Mouse (Mus musculus): ENCODE data around the gene Alg13. TPM values are rescaled to one million over a fixed set of nuclear protein-coding genes. Genes with fewer than 3 reads are reported as not detected.

The Alg13 gene
- polyA plus RNA-seq, 1 experiment from 2014 or later: 8.5 TPM

- Histone ChIP-seq H3K4me3 (ENCODE audit: low read depth, low read length) (no peak overlapping the region), H3K27ac (ENCODE audit: low read depth, low read length) (no peak overlapping the region), H3K9me3 (ENCODE audit: control insufficient read depth) (no peaks in the 10 kb centered on the region), H3K4me2 (replicated peaks; ENCODE audit: low read depth) (no peak overlapping the region), H3K36me3 (ENCODE audit: control insufficient read depth, insufficient read depth) (no peaks in the 10 kb centered on the region), H3K4me1 (replicated peaks; ENCODE audit: control insufficient read depth, insufficient read depth, low read length) (no peaks in the 10 kb centered on the region), H3K9ac (ENCODE audit: low read depth, low read length) (no peak overlapping the region), H3K27me3 (replicated peaks; ENCODE audit: control insufficient read depth, insufficient read depth, low read length) (no peaks in the 10 kb centered on the region)
- 56% methylated on average over 5 of the region's 5 CpGs for WGBS
- TF ChIP-seq CTCF (IDR thresholded peaks at IDR 0.05; ENCODE audit: low read depth): no peak
- ATAC-seq: no peak
Observed at GRCm38 (mm10) chrX:144316004-144316403, 1.6 kb upstream of the Alg13 start.

- peak; percentile 76 for ATAC-seq
- TF ChIP-seq CTCF (IDR thresholded peaks at IDR 0.05; ENCODE audit: low read depth): no peak; the same call in 1 of the 2 replicates
- H3K4me1 ChIP-seq (replicated peaks; ENCODE audit: control insufficient read depth, insufficient read depth, low read length): no peaks in the 10 kb centered on the region
- peak overlapping the region; percentile 35; the same call in 1 of the 2 replicates for H3K27ac ChIP-seq (ENCODE audit: low read depth, low read length)
- H3K36me3 ChIP-seq (ENCODE audit: control insufficient read depth, insufficient read depth): no peaks in the 10 kb centered on the region
- peak overlapping the region; percentile 82 for H3K4me2 ChIP-seq (replicated peaks; ENCODE audit: low read depth)
- H3K27me3 ChIP-seq (replicated peaks; ENCODE audit: control insufficient read depth, insufficient read depth, low read length): no peaks in the 10 kb centered on the region
- peak overlapping the region; percentile 61 for H3K4me3 ChIP-seq (ENCODE audit: low read depth, low read length)
- no peaks in the 10 kb centered on the region for H3K9me3 ChIP-seq (ENCODE audit: control insufficient read depth)
- WGBS: 13% methylated on average over 44 of the region's 53 CpGs
- peak overlapping the region; percentile 65 for H3K9ac ChIP-seq (ENCODE audit: low read depth, low read length)
Observed at GRCm38 (mm10) chrX:144318164-144318979, 768 bp downstream of the Alg13 start.

GRCm38 (mm10) chrX:144319366-144319765, 1.8 kb downstream of the Alg13 start:
- 30% methylated on average over 9 of the region's 9 CpGs for WGBS
- Histone ChIP-seq H3K36me3 (ENCODE audit: control insufficient read depth, insufficient read depth) (no peaks in the 10 kb centered on the region), H3K9me3 (ENCODE audit: control insufficient read depth) (no peaks in the 10 kb centered on the region), H3K27ac (ENCODE audit: low read depth, low read length) (no peak overlapping the region), H3K4me1 (replicated peaks; ENCODE audit: control insufficient read depth, insufficient read depth, low read length) (no peaks in the 10 kb centered on the region), H3K27me3 (replicated peaks; ENCODE audit: control insufficient read depth, insufficient read depth, low read length) (no peaks in the 10 kb centered on the region), H3K9ac (ENCODE audit: low read depth, low read length) (no peak overlapping the region), H3K4me2 (replicated peaks; ENCODE audit: low read depth) (peak overlapping the region; percentile 82), H3K4me3 (ENCODE audit: low read depth, low read length) (no peak overlapping the region; the same call in 1 of the 2 replicates)
- no peak for ATAC-seq
- no peak for TF ChIP-seq CTCF (IDR thresholded peaks at IDR 0.05; ENCODE audit: low read depth)

- no peaks in the 10 kb centered on the region for H3K9me3 ChIP-seq (ENCODE audit: control insufficient read depth)
- H3K27me3 ChIP-seq (replicated peaks; ENCODE audit: control insufficient read depth, insufficient read depth, low read length): no peaks in the 10 kb centered on the region
- H3K27ac ChIP-seq (ENCODE audit: low read depth, low read length): no peak overlapping the region
- no peak for ATAC-seq
- no peak overlapping the region for H3K4me2 ChIP-seq (replicated peaks; ENCODE audit: low read depth)
- no peaks in the 10 kb centered on the region for H3K36me3 ChIP-seq (ENCODE audit: control insufficient read depth, insufficient read depth)
- H3K9ac ChIP-seq (ENCODE audit: low read depth, low read length): no peak overlapping the region
- TF ChIP-seq CTCF (IDR thresholded peaks at IDR 0.05; ENCODE audit: low read depth): no peak
- no peak overlapping the region for H3K4me3 ChIP-seq (ENCODE audit: low read depth, low read length)
- no peaks in the 10 kb centered on the region for H3K4me1 ChIP-seq (replicated peaks; ENCODE audit: control insufficient read depth, insufficient read depth, low read length)
Observed at GRCm38 (mm10) chrX:144325375-144325774, 7.8 kb downstream of the Alg13 start.

GRCm38 (mm10) chrX:144335332-144336015, 17.9 kb downstream of the Alg13 start:
- H3K4me1 ChIP-seq (replicated peaks; ENCODE audit: control insufficient read depth, insufficient read depth, low read length): no peaks in the 10 kb centered on the region
- H3K9me3 ChIP-seq (ENCODE audit: control insufficient read depth): no peaks in the 10 kb centered on the region
- no peak for ATAC-seq
- H3K36me3 ChIP-seq (ENCODE audit: control insufficient read depth, insufficient read depth): no peaks in the 10 kb centered on the region
- no peak for TF ChIP-seq CTCF (IDR thresholded peaks at IDR 0.05; ENCODE audit: low read depth)
- no peak overlapping the region for H3K4me2 ChIP-seq (replicated peaks; ENCODE audit: low read depth)
- no peak overlapping the region for H3K27ac ChIP-seq (ENCODE audit: low read depth, low read length)
- no peaks in the 10 kb centered on the region for H3K27me3 ChIP-seq (replicated peaks; ENCODE audit: control insufficient read depth, insufficient read depth, low read length)
- no peak overlapping the region for H3K4me3 ChIP-seq (ENCODE audit: low read depth, low read length)
- WGBS: 67% methylated on average over 8 of the region's 8 CpGs
- H3K9ac ChIP-seq (ENCODE audit: low read depth, low read length): no peak overlapping the region

- H3K4me3 ChIP-seq (ENCODE audit: low read depth, low read length): no peak overlapping the region
- no peak for ATAC-seq
- no peak overlapping the region for H3K9ac ChIP-seq (ENCODE audit: low read depth, low read length)
- no peaks in the 10 kb centered on the region for H3K27me3 ChIP-seq (replicated peaks; ENCODE audit: control insufficient read depth, insufficient read depth, low read length)
- no peaks in the 10 kb centered on the region for H3K36me3 ChIP-seq (ENCODE audit: control insufficient read depth, insufficient read depth)
- H3K4me1 ChIP-seq (replicated peaks; ENCODE audit: control insufficient read depth, insufficient read depth, low read length): no peaks in the 10 kb centered on the region
- no peak for TF ChIP-seq CTCF (IDR thresholded peaks at IDR 0.05; ENCODE audit: low read depth)
- H3K4me2 ChIP-seq (replicated peaks; ENCODE audit: low read depth): no peak overlapping the region
- H3K27ac ChIP-seq (ENCODE audit: low read depth, low read length): no peak overlapping the region
- no peaks in the 10 kb centered on the region for H3K9me3 ChIP-seq (ENCODE audit: control insufficient read depth)
Observed at GRCm38 (mm10) chrX:144337938-144338337, 20.3 kb downstream of the Alg13 start.
